Mouse (Mus musculus): ENCODE results near the gene Lyrm4. TPM values are rescaled to one million over a fixed set of nuclear protein-coding genes. Genes with fewer than 3 reads are reported as not detected.

The Lyrm4 gene
- polyA plus RNA-seq (2014; fragmentation: Illumina TruSeq; extraction: RNeasy Lipid Tissue Mini Kit (QIAGEN cat#74804); ENCODE audit: low read depth, low replicate concordance), result 33.7 TPM

GRCm38 (mm10) chr13:36117143-36118014, at the start of gene Lyrm4, which contains the start of gene Fars2:
Gene Lyrm4 (minus strand): TSS chr13:36117526.
Gene Fars2 (plus strand): TSS chr13:36117412.

GRCm38 (mm10) chr13:35958539-35958938, 158.8 kb downstream of the Lyrm4 start, which contains the start of gene Ppp1r3g:
Gene Ppp1r3g (plus strand): TSS chr13:35958839.

Other genes starting within 250 kb of the Lyrm4 start
- 7.7 TPM for gene Rpp40, start 211.2 kb downstream of the Lyrm4 start, polyA plus RNA-seq (2014; fragmentation: Illumina TruSeq; extraction: RNeasy Lipid Tissue Mini Kit (QIAGEN cat#74804); ENCODE audit: low read depth, low replicate concordance)
- not detected for gene Ppp1r3g, start 158.7 kb downstream of the Lyrm4 start, polyA plus RNA-seq (2014; fragmentation: Illumina TruSeq; extraction: RNeasy Lipid Tissue Mini Kit (QIAGEN cat#74804); ENCODE audit: low read depth, low replicate concordance)
- gene Fars2, start 114 bp downstream of the Lyrm4 start, polyA plus RNA-seq (2014; fragmentation: Illumina TruSeq; extraction: RNeasy Lipid Tissue Mini Kit (QIAGEN cat#74804); ENCODE audit: low read depth, low replicate concordance), result 22.9 TPM